Mouse (Mus musculus) cortical plate, adult 2 months (tissue): ENCODE measurements at regions not wholly inside any gene's neighbourhood (a gene's known extent, or its start where the extent isn't known, plus 50 kb on each side); places are given as distances from the start of the nearest gene placed in this dataset.

ENCODE experiments used
- CTCF ChIP-seq: fragments of 200-500 bp; IDR thresholded peaks from 2 replicates; pipeline ENCODE4 v1.5.1; 2011; ENCODE audit warnings: mild to moderate bottlenecking, control low read depth, low read length; ENCODE audit not compliant: insufficient read depth; ENCODE audit errors: extremely low read depth
- POLR2A ChIP-seq: fragments of 200-500 bp; IDR thresholded peaks from 2 replicates; pipeline ENCODE4 v1.6.1; 2011; ENCODE audit warnings: mild to moderate bottlenecking, low read length, control low read depth; ENCODE audit not compliant: insufficient read depth; ENCODE audit errors: extremely low read depth

- TF ChIP-seq CTCF, result no peak
- TF ChIP-seq POLR2A, result no peak
These were observed 160.1 kb upstream of the G2e3 start for GRCm38 (mm10) chr12:51187726-51188125.
